Mouse (Mus musculus): Measurements from ENCODE around the gene Mrps14.

- TF ChIP-seq CTCF (IDR thresholded peaks at IDR 0.05; ENCODE audit: borderline replicate concordance, insufficient read depth, low read length) (peak; percentile 36; the same call in 1 of the 2 replicates), POLR2A (IDR thresholded peaks at IDR 0.05; ENCODE audit: low read depth, low read length) (no peak)
Measured at GRCm38 (mm10) chr1:160184506-160184905, 10.5 kb upstream of the Mrps14 start.
